Mouse (Mus musculus) heart, adult 9 months (tissue): ENCODE data around the gene Unc13d.

ENCODE experiments used
- DNase-seq, 2 experiments: peaks; one replicate each; pipeline ENCODE4 v3.0.0; 2022; ENCODE audit warnings: low spot score in 2 of 2

The Unc13d gene

GRCm38 (mm10) chr11:116050196-116050595 lies 27.6 kb downstream of the Unc13d start:
- DNase-seq: no peak

- no peak for DNase-seq
Observed at GRCm38 (mm10) chr11:116049610-116050009, 28.2 kb downstream of the Unc13d start.

- no peak for DNase-seq
Observed at GRCm38 (mm10) chr11:116045173-116045572, 32.6 kb downstream of the Unc13d start.

- DNase-seq: no peak
Observed at GRCm38 (mm10) chr11:116043286-116043685, 34.5 kb downstream of the Unc13d start.

- DNase-seq: no peak
Observed at GRCm38 (mm10) chr11:116042372-116043138, 35.2 kb downstream of the Unc13d start.

GRCm38 (mm10) chr11:116041833-116042232 lies 35.9 kb downstream of the Unc13d start:
- DNase-seq: no peak

- no peak for DNase-seq
Observed at GRCm38 (mm10) chr11:116040593-116040992, 37.2 kb downstream of the Unc13d start.

- no peak for DNase-seq
Observed at GRCm38 (mm10) chr11:116037826-116038225, 39.9 kb downstream of the Unc13d start.

GRCm38 (mm10) chr11:116036671-116037070 lies 41.1 kb downstream of the Unc13d start:
- DNase-seq: no peak

GRCm38 (mm10) chr11:116034584-116034983 lies 43.2 kb downstream of the Unc13d start:
- no peak for DNase-seq

GRCm38 (mm10) chr11:116030898-116031845 lies 46.6 kb downstream of the Unc13d start:
- DNase-seq: peak in 1 of 2 experiments; percentile 65

- DNase-seq: peak; percentile 96 to 99
Observed at GRCm38 (mm10) chr11:116030088-116030897, 47.5 kb downstream of the Unc13d start, which contains the start of gene Unk. Gene Unk (plus strand): TSS chr11:116030322.

GRCm38 (mm10) chr11:116029086-116029865 lies 48.5 kb downstream of the Unc13d start:
- DNase-seq: no peak

GRCm38 (mm10) chr11:116028177-116028865 lies 49.4 kb downstream of the Unc13d start:
- DNase-seq: no peak

GRCm38 (mm10) chr11:116027756-116028155 lies 50.0 kb downstream of the Unc13d start, which contains the start of gene H3f3b:
Gene H3f3b (minus strand): TSS chr11:116027962.
- no peak for DNase-seq

GRCm38 (mm10) chr11:116025056-116025845 lies 52.5 kb downstream of the Unc13d start:
- DNase-seq: no peak

- DNase-seq: peak; percentile 98 to 100
Observed at GRCm38 (mm10) chr11:116024356-116024808, 53.4 kb downstream of the Unc13d start.

GRCm38 (mm10) chr11:116023771-116024355 lies 53.9 kb downstream of the Unc13d start:
- DNase-seq: peak in 1 of 2 experiments; percentile 86
